Mouse (Mus musculus) 3T3-L1 (cell line): ENCODE measurements at regions not wholly inside any gene's neighbourhood (a gene's known extent, or its start where the extent isn't known, plus 50 kb on each side); places are given as distances from the start of the nearest gene placed in this dataset.

Experiments
- DNase-seq: peaks from one replicate; pipeline ENCODE4 v3.0.0-alpha.2; 2015; ENCODE audit warnings: low read depth, low spot score

DNA sequence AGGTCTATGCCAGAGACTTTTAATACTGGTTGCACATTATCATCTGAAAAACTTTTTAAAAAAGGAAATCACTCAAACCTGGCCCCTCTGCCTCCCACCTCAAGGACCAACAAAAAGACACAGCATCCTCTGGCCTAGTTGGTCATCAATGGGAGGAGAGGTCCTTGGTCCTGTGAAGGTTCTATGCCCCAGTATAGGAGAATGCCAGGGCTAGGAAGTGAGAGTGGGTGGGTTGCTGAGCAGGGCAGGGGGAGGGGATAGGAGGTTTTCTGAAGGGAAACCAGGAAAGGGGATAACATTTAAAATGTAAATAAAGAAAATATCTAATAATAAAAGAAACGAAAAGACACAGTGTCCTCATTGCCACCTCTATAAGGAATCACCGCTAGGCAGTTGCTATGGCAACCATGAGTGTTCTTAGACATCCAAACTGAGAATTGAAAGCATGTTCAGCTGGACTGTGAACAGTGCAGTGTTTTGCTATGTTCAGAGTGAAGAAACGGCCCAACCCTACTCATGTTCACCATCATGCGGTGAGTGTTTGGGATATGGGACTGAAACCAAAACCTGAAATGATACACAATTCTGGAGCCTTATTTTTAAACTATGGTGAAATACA lies 82.5 kb upstream of the 4933402D24Rik start:
- no peak for DNase-seq

- DNase-seq = peak; percentile 48
These were observed 81.2 kb upstream of the 4933402D24Rik start for GRCm38 (mm10) chr1:63850262-63850661.

- DNase-seq = no peak
These were observed 59.2 kb upstream of the 4933402D24Rik start for GRCm38 (mm10) chr1:63828174-63828844.

GRCm38 (mm10) chr1:63820614-63821270 lies 51.7 kb upstream of the 4933402D24Rik start:
- DNase-seq = no peak

GRCm38 (mm10) chr1:63819536-63820254 lies 50.6 kb upstream of the 4933402D24Rik start:
- no peak for DNase-seq
